Mouse (Mus musculus): ENCODE measurements around the gene Ier2. TPM values are rescaled to one million over a fixed set of nuclear protein-coding genes. Genes with fewer than 3 reads are reported as not detected.
"Not testable (repeated sequence)": the region's sequence is repeated elsewhere in the genome, so short reads cannot be mapped to it uniquely, and the experiment has no call there.

Gene Ier2
- polyA plus RNA-seq, 1 experiment from 2014 or later, result 20.3 TPM

DNA sequence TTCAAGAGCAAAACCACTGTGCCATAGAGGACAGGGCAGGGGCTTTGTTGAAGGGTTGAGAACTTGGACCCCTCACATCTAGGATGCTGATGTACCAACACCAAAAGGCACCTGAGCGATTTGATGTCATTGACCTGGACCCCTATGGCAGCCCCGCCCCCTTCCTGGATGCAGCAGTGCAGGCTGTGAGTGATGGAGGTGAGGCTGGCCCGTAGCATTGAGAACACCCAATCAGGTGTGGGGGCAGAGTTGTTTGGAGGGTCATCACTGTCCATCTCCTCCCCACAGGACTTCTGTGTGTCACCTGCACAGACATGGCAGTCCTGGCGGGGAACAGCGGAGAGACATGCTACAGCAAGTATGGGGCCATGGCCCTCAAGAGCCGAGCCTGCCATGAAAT lies 32.5 kb upstream of the Ier2 start:
- H3K27ac ChIP-seq (replicated peaks), result no peak overlapping the region
- H3K9me3 ChIP-seq (replicated peaks), result no peaks in the 10 kb centered on the region
- no peak overlapping the region for H3K4me3 ChIP-seq (replicated peaks)
- H3K9ac ChIP-seq (replicated peaks), result no peak overlapping the region
- H3K4me2 ChIP-seq, result no peak overlapping the region
- no peaks in the 10 kb centered on the region for H3K27me3 ChIP-seq (replicated peaks)
- H3K4me1 ChIP-seq, result peaks cover 12% of the 10 kb centered on the region
- H3K36me3 ChIP-seq, result peaks cover 62% of the 10 kb centered on the region
- 94% methylated on average over 6 of the region's 6 CpGs for WGBS
- ATAC-seq (ENCODE audit: low FRiP score), result no peak

DNA sequence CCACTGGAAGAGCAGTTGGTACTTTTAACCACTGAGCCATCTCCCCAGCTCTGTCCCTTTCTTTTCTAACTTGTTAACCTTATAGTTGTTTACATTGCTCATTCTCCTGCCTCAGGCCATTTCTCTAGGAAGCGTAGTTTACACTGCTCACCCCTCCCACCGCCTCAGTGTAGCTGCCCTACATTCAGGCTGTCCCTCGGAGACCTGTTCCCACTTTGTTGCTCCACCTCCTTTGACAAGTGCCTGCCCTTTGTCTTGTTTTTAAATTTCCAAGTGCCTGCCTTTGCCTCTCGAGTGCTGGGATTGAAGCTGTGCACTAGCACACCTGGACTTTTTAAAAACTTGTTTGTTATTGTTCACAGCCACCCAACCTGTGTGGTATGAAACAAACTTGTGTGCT lies 30.7 kb upstream of the Ier2 start:
- Histone ChIP-seq H3K4me3 (replicated peaks) (no peak overlapping the region), H3K9ac (replicated peaks) (no peak overlapping the region), H3K4me2 (no peak overlapping the region), H3K4me1 (peaks cover 21% of the 10 kb centered on the region), H3K36me3 (peaks cover 47% of the 10 kb centered on the region), H3K27me3 (replicated peaks) (no peaks in the 10 kb centered on the region), H3K9me3 (replicated peaks) (no peaks in the 10 kb centered on the region), H3K27ac (replicated peaks) (no peak overlapping the region)
- 79% methylated on average over 4 of the region's 4 CpGs for WGBS
- no peak for ATAC-seq (ENCODE audit: low FRiP score)

DNA sequence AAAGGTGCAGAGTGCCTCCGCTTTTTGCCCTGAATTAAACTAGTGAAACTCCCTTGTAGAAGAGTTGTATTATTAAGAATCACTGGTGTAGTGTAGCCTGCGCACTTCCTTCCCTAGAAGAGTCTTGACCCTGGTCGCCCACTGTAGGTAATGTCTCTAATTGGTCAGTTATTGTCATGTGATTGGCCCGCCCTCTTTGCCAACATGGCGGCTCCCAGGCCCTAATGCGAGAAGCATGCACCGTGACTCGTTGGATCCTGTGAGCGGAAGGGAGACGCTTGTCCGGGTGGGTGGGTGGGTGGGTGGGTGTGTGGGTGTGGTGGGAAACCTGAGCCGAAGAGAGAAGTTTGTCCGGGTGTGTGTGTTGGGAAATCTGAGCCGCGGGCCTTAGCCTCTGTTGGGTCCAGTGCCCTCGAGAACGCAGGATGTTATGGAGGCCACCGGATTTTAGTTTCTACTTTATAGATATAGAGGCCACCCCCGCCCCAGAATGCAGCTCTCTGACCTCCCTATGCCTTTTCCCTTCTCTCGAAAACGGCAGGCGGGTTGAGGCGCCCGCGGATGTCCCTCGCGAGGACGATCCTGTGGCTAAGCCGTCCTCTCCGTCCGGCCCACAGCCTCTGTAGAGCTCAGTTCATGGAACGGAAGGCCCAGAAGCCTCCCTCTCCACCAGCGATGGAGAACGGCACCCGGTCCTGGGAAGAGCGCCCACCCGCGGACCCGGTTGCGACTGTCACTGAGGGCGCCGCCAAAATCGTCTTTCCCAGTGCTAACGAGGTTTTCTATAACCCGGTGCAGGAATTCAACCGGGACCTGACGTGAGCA lies 26.7 kb upstream of the Ier2 start:
- Histone ChIP-seq H3K27me3 (replicated peaks) (no peaks in the 10 kb centered on the region), H3K4me3 (replicated peaks) (peak overlapping the region; percentile 68), H3K36me3 (peaks cover 25% of the 10 kb centered on the region), H3K27ac (replicated peaks) (peak overlapping the region; percentile 45), H3K9ac (replicated peaks) (peak overlapping the region; percentile 52), H3K4me1 (peaks cover 51% of the 10 kb centered on the region), H3K9me3 (replicated peaks) (no peaks in the 10 kb centered on the region), H3K4me2 (peak overlapping the region; percentile 91)
- under 1% methylated on average over 47 of the region's 47 CpGs for WGBS
- ATAC-seq (ENCODE audit: low FRiP score), result peak; percentile 87

DNA sequence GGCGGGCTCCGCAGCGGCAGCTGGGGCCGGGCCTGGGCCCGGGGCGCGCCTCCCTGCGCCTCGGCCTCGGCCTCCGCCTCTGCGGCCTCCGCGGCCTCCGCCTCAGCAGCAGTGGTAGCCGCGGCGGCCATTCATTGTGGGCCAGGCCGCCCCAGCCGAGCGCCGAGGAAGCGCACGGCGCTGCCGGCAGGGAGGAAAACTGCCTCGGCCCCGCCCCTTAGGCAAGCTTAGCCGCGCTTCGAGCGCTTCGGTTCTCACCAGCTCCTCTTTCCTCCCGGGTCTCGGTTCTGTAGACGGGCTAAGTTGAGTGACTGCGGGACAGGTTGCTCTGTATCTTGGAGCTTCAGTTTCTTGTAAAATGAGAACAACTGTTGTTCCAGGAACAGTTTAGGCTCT lies 25.1 kb upstream of the Ier2 start, which contains the start of gene Nacc1:
Nacc1 (minus strand) TSS at position 158 of the 396 bp plus-strand sequence.
- Histone ChIP-seq H3K4me3 (replicated peaks) (peak within 1 kb of the TSS; percentile 99), H3K4me2 (peak within 1 kb of the TSS; percentile 91), H3K27ac (replicated peaks) (peak within 1 kb of the TSS; percentile 88), H3K36me3 (peaks cover 18% of the 10 kb centered on the region), H3K27me3 (replicated peaks) (no peaks in the 10 kb centered on the region), H3K9ac (replicated peaks) (peak within 1 kb of the TSS; percentile 99), H3K9me3 (replicated peaks) (no peaks in the 10 kb centered on the region), H3K4me1 (peaks cover 60% of the 10 kb centered on the region)
- peak; percentile 75 for ATAC-seq (ENCODE audit: low FRiP score)
- WGBS, result under 1% methylated on average over 25 of the region's 37 CpGs

DNA sequence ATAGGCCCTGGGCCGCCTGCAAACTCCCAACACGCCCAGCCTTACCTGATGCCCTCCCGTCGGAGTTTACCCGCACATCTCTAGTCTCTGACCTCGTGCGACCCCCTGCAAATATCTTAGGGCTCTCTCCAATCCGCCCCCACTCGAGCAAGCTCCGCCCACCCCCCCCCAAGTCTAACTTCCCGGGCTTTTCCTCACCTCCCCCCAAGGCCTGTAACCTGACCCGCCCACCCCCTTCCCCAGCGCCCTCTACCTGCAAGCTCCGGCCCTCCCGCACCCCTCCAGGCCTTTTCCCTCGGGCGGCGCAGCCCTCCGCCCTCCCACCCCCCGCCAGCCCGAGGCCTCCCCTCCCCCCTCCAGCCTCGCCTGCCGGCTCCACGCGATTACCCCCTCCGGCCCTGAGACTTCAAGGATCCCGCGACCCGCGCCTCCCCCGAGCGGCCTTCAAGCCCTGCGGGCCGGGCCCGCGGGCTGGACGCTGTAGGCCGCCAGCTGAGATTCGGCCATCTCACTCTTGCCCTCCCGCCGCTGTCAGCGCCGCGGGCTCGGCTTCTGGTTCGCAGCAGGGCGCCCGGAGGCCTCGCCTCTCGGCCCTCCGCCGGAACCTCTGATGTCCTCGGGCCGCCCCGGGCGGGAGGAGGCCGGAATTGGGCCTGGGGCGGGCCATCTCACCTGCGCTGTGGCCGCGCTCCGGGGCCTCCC lies 24.5 kb upstream of the Ier2 start:
- H3K4me1 ChIP-seq, result peaks cover 63% of the 10 kb centered on the region
- ATAC-seq (ENCODE audit: low FRiP score), result peak; percentile 18

DNA sequence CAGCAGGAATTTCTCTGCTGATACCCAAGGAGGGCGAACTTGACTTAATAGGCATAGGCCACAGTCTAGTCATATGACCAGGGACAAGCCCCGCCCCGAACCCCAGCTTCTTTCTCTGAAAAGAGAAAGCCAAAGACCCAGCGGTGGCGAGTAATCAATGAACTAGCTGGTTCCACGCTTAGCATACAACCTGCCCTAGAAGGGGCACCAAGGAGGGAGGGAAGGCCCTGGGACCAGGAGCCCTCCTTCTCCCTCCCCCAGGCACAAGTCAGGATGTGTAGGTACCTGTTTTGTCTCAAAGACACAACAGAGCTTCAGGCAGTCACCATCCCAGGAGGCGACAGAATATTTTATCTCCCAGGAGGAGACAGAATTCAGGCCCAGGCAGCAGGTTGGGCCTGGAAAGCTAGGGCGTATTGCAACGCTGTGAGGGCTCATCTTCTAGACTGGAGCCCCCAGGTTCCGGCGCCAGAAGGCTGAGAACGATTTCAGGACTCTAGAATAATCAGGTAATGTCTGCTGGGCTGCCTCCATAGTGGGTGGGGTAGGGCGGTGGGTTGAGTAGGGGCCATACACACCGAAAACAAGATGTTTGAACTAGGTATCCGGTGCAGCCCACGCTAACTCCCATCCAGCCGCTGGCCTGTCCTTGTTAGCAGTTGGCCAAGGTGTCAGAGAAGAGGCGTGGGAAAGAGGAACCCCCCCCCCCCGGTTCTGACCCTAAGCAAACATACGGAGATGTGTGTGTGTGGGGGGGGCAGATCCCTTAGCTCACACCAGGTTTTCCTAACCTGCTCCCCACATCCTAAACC lies 23.7 kb upstream of the Ier2 start, which contains the start of gene Trmt1:
Trmt1 (plus strand) TSS at position 117 of the 812 bp plus-strand sequence.
- Histone ChIP-seq H3K9ac (replicated peaks) (peak within 1 kb of the TSS; percentile 99), H3K4me1 (peaks cover 64% of the 10 kb centered on the region), H3K4me2 (peak within 1 kb of the TSS; percentile 76), H3K4me3 (replicated peaks) (peak within 1 kb of the TSS; percentile 99), H3K36me3 (peaks cover 13% of the 10 kb centered on the region), H3K9me3 (replicated peaks) (no peaks in the 10 kb centered on the region), H3K27ac (replicated peaks) (peak within 1 kb of the TSS; percentile 88), H3K27me3 (replicated peaks) (no peaks in the 10 kb centered on the region)
- 0 out of 2 replicates have a peak, but pooled peaks have one; percentile 10 for ATAC-seq (ENCODE audit: low FRiP score)
- WGBS, result 9% methylated on average over 20 of the region's 20 CpGs

More for the DNA sequence above, 24.5 kb upstream of the Ier2 start:
- Histone ChIP-seq H3K36me3 (peaks cover 16% of the 10 kb centered on the region), H3K4me3 (replicated peaks) (peak overlapping the region; percentile 99), H3K9ac (replicated peaks) (peak overlapping the region; percentile 99), H3K27me3 (replicated peaks) (no peaks in the 10 kb centered on the region), H3K9me3 (replicated peaks) (no peaks in the 10 kb centered on the region), H3K4me2 (peak overlapping the region; percentile 76), H3K27ac (replicated peaks) (peak overlapping the region; percentile 88)
- under 1% methylated on average over 48 of the region's 62 CpGs for WGBS

DNA sequence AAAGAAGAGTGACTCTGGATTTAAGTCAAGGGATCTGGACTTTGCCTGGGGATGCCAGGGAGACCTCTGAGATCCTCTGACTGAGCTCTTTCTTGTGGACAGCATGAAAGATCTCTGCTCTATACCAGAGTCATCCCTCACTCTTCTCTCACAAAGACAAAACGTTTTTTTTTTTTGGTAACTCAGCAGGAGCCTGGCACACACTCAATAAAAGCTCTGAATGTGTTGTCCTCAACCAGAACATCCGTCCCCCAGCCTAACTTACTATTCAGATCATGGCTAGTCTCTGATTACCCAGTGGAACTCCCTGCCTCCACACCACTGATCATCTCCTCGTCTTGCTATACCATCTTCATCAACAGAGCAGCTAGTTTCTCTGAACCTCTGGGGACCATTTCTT lies 21.9 kb upstream of the Ier2 start:
- H3K27ac ChIP-seq (replicated peaks), result 0 out of 2 replicates have a peak overlapping the region, but pooled peaks have one; percentile 55
- ATAC-seq (ENCODE audit: low FRiP score), result no peak
- no peak overlapping the region for H3K4me3 ChIP-seq (replicated peaks)
- H3K4me2 ChIP-seq, result no peak overlapping the region
- WGBS, result 24% methylated on average over 3 of the region's 3 CpGs
- H3K9me3 ChIP-seq (replicated peaks), result no peaks in the 10 kb centered on the region
- 0 out of 2 replicates have a peak, but pooled peaks cover 5% of the 10 kb centered on the region for H3K36me3 ChIP-seq
- H3K4me1 ChIP-seq, result peaks cover 50% of the 10 kb centered on the region
- no peak overlapping the region for H3K9ac ChIP-seq (replicated peaks)
- no peaks in the 10 kb centered on the region for H3K27me3 ChIP-seq (replicated peaks)

DNA sequence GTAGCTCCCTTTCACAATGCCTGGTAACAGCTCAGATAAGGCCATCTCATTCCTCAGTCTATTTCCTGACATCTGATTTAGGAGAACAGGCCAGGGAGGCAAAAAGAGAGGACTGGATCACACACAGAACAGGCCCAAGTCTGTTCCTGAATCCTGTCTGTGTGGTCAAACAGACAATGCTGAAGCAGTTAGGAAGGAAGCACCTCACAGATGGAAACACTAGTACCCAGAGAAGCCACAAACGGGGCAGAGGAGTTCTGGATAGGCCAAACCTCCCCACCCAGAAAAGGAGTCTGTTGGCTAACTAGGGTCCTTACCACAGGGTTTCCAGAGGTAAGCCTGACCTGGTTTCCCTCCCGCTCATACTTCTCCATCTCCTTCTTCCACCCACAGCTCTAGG lies 19.6 kb upstream of the Ier2 start:
- Histone ChIP-seq H3K27me3 (replicated peaks) (no peaks in the 10 kb centered on the region), H3K9ac (replicated peaks) (no peak overlapping the region), H3K4me2 (no peak overlapping the region), H3K27ac (replicated peaks) (no peak overlapping the region), H3K4me3 (replicated peaks) (no peak overlapping the region), H3K9me3 (replicated peaks) (no peaks in the 10 kb centered on the region), H3K4me1 (peaks cover 38% of the 10 kb centered on the region), H3K36me3 (peaks cover 5% of the 10 kb centered on the region; the same call in 1 of the 2 replicates)
- ATAC-seq (ENCODE audit: low FRiP score), result no peak
- WGBS, result 85% methylated on average over 2 of the region's 2 CpGs

DNA sequence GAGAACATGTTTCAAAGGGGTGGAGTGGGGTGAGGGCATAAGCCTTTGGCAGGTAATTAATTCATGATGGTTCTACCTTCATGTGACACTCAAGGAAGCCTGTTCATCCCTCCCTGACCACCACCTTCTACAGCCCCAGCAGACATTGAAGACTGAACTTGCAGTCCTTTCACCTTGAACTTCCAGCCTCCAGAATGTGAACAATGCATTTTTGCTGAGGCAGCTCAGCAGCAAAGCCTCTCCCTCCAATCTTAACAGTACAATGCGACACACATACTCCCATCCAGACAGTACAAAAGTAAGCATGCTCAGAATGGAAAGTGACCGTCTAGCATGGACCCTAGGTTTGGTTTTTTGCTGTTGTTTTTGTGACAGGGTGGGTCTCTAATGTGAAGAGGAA lies 18.8 kb upstream of the Ier2 start:
- Histone ChIP-seq H3K4me1 (peaks cover 34% of the 10 kb centered on the region), H3K4me3 (replicated peaks) (no peak overlapping the region), H3K9me3 (replicated peaks) (no peaks in the 10 kb centered on the region), H3K4me2 (no peak overlapping the region), H3K27me3 (replicated peaks) (no peaks in the 10 kb centered on the region), H3K36me3 (peaks cover 9% of the 10 kb centered on the region), H3K27ac (replicated peaks) (no peak overlapping the region), H3K9ac (replicated peaks) (no peak overlapping the region)
- WGBS, result 78% methylated on average over 2 of the region's 2 CpGs
- no peak for ATAC-seq (ENCODE audit: low FRiP score)

DNA sequence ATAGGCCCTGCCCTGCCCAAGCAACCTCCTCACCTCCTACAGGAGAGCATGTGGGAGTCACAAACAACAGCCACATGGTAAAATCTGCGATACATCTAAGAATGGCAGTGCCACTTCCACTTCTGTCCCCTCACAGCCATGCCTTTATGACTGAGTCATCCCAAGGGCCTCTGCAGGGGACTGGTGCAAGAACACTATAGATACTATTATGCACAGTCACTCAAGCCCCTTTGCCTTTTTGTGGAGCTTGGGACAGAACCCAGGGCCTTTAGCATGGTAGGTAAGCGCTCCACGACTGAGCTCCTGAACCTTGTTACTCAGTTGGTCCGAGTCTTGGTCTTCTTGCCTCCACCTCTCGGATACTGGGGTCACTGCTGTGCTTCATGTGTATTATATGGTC lies 14.7 kb upstream of the Ier2 start:
- no peak overlapping the region for H3K27ac ChIP-seq (replicated peaks)
- H3K4me2 ChIP-seq, result no peak overlapping the region
- no peak overlapping the region for H3K4me3 ChIP-seq (replicated peaks)
- peaks cover 3% of the 10 kb centered on the region; the same call in 1 of the 2 replicates for H3K4me1 ChIP-seq
- peaks cover 47% of the 10 kb centered on the region for H3K36me3 ChIP-seq
- ATAC-seq (ENCODE audit: low FRiP score), result no peak
- 96% methylated on average over 5 of the region's 5 CpGs for WGBS
- no peak overlapping the region for H3K9ac ChIP-seq (replicated peaks)
- no peaks in the 10 kb centered on the region for H3K9me3 ChIP-seq (replicated peaks)
- no peaks in the 10 kb centered on the region for H3K27me3 ChIP-seq (replicated peaks)

DNA sequence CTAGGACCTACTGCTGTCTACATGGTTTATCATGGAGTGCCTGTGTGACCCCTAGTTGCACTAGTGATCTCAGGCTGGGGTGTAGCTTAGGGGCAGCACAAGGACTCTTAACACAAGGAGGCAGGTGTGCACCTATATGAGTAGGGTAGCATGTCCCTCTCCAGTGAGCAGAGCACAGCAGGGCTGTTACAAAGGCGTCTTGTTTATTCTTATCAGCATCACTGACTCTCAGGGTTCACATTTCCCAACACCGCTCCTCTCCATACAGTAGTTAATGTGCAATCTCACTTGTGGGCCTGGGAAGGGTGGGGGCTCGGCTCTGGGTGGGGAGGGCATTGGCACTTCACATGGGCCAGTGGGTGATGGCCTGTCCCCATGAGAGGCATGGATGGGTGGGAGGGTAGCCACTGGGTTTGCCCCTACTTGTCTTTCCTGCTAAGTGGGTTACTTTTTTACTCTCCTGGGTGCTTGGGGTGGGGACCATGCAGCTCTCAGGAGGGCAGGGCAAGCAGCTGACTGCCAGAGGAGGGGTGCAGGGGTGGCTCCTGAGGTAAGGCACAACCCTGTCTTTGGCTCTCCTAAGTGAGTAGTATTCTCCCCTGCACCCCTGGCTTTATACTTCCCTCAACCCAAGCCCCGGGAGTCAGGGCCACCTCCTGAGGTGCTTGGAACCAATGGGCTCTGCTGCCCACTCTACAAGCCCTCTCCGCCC lies 7.8 kb upstream of the Ier2 start:
- not testable (repeated sequence) for H3K27me3 ChIP-seq (replicated peaks); H3K4me3 ChIP-seq (replicated peaks); H3K27ac ChIP-seq (replicated peaks); H3K4me2 ChIP-seq; H3K9me3 ChIP-seq (replicated peaks); H3K9ac ChIP-seq (replicated peaks); ATAC-seq (ENCODE audit: low FRiP score)
- H3K36me3 ChIP-seq, result peaks cover 43% of the 10 kb centered on the region
- 94% methylated on average over 5 of the region's 5 CpGs for WGBS
- peaks cover 15% of the 10 kb centered on the region for H3K4me1 ChIP-seq

Measured in neural tube, embryonic 15.5 days (tissue).